Mouse (Mus musculus): ENCODE data around the gene Pcsk5. TPM values are rescaled to one million over a fixed set of nuclear protein-coding genes. Genes with fewer than 3 reads are reported as not detected.

The Pcsk5 gene
- polyA plus RNA-seq, 1 experiment from 2014 or later = 13.5 TPM

GRCm38 (mm10) chr19:17498586-17499235 is 338.7 kb downstream of the Pcsk5 start:
- H3K36me3 ChIP-seq (ENCODE audit: control insufficient read depth, insufficient read depth, low read length) = no peaks in the 10 kb centered on the region
- no peak overlapping the region for H3K4me3 ChIP-seq (ENCODE audit: low read depth, low read length)
- DNase-seq (ENCODE audit: low spot score) (no peak), ATAC-seq (replicated peaks; ENCODE audit: low FRiP score) (no peak)
- no peak overlapping the region for H3K4me2 ChIP-seq (ENCODE audit: low read depth, low read length, severe bottlenecking)
- no peak overlapping the region for H3K27ac ChIP-seq (ENCODE audit: low read depth, low read length)
- 88% methylated on average over 7 of the region's 7 CpGs for WGBS
- H3K9ac ChIP-seq (ENCODE audit: low read length) = no peak overlapping the region
- no peaks in the 10 kb centered on the region for H3K4me1 ChIP-seq (replicated peaks; ENCODE audit: control insufficient read depth, insufficient read depth, low read length)
- no peaks in the 10 kb centered on the region for H3K27me3 ChIP-seq (ENCODE audit: control insufficient read depth, insufficient read depth, low read length)
- H3K9me3 ChIP-seq (ENCODE audit: control insufficient read depth, low read length) = no peaks in the 10 kb centered on the region

GRCm38 (mm10) chr19:17496131-17496530 is 341.3 kb downstream of the Pcsk5 start:
- Histone ChIP-seq H3K4me1 (replicated peaks; ENCODE audit: control insufficient read depth, insufficient read depth, low read length) (no peaks in the 10 kb centered on the region; the same call in 1 of the 2 replicates), H3K9me3 (ENCODE audit: control insufficient read depth, low read length) (no peaks in the 10 kb centered on the region), H3K9ac (ENCODE audit: low read length) (no peak overlapping the region), H3K4me2 (ENCODE audit: low read depth, low read length, severe bottlenecking) (no peak overlapping the region), H3K36me3 (ENCODE audit: control insufficient read depth, insufficient read depth, low read length) (no peaks in the 10 kb centered on the region), H3K27ac (ENCODE audit: low read depth, low read length) (no peak overlapping the region), H3K4me3 (ENCODE audit: low read depth, low read length) (no peak overlapping the region), H3K27me3 (ENCODE audit: control insufficient read depth, insufficient read depth, low read length) (no peaks in the 10 kb centered on the region)
- no peak for ATAC-seq (replicated peaks; ENCODE audit: low FRiP score)
- 94% methylated on average over 1 of the region's 1 CpGs for WGBS
- no peak for DNase-seq (ENCODE audit: low spot score)

GRCm38 (mm10) chr19:17491822-17492544 is 345.4 kb downstream of the Pcsk5 start:
- H3K36me3 ChIP-seq (ENCODE audit: control insufficient read depth, insufficient read depth, low read length) = no peaks in the 10 kb centered on the region
- peak overlapping the region; percentile 63; the same call in 1 of the 2 replicates for H3K27ac ChIP-seq (ENCODE audit: low read depth, low read length)
- no peak overlapping the region for H3K9ac ChIP-seq (ENCODE audit: low read length)
- no peak overlapping the region for H3K4me3 ChIP-seq (ENCODE audit: low read depth, low read length)
- H3K4me1 ChIP-seq (replicated peaks; ENCODE audit: control insufficient read depth, insufficient read depth, low read length) = no peaks in the 10 kb centered on the region; the same call in 1 of the 2 replicates
- 15% methylated on average over 9 of the region's 9 CpGs for WGBS
- ATAC-seq (replicated peaks; ENCODE audit: low FRiP score) (peak; percentile 92), DNase-seq (ENCODE audit: low spot score) (peak; percentile 73)
- H3K4me2 ChIP-seq (ENCODE audit: low read depth, low read length, severe bottlenecking) = peak overlapping the region; percentile 12; the same call in 1 of the 2 replicates
- no peaks in the 10 kb centered on the region for H3K9me3 ChIP-seq (ENCODE audit: control insufficient read depth, low read length)
- no peaks in the 10 kb centered on the region for H3K27me3 ChIP-seq (ENCODE audit: control insufficient read depth, insufficient read depth, low read length)

- no peak overlapping the region for H3K4me3 ChIP-seq (ENCODE audit: low read depth, low read length)
- H3K4me2 ChIP-seq (ENCODE audit: low read depth, low read length, severe bottlenecking) = no peak overlapping the region
- H3K27me3 ChIP-seq (ENCODE audit: control insufficient read depth, insufficient read depth, low read length) = no peaks in the 10 kb centered on the region
- WGBS = 48% methylated on average over 3 of the region's 3 CpGs
- H3K9me3 ChIP-seq (ENCODE audit: control insufficient read depth, low read length) = no peaks in the 10 kb centered on the region
- no peaks in the 10 kb centered on the region; the same call in 1 of the 2 replicates for H3K4me1 ChIP-seq (replicated peaks; ENCODE audit: control insufficient read depth, insufficient read depth, low read length)
- H3K9ac ChIP-seq (ENCODE audit: low read length) = no peak overlapping the region
- H3K27ac ChIP-seq (ENCODE audit: low read depth, low read length) = 0 out of 2 replicates have a peak overlapping the region, but pooled peaks have one; percentile 7
- no peaks in the 10 kb centered on the region for H3K36me3 ChIP-seq (ENCODE audit: control insufficient read depth, insufficient read depth, low read length)
- ATAC-seq (replicated peaks; ENCODE audit: low FRiP score) = peak; percentile 47
- no peak for DNase-seq (ENCODE audit: low spot score)
Observed at GRCm38 (mm10) chr19:17491322-17491721, 346.1 kb downstream of the Pcsk5 start.

- Histone ChIP-seq H3K4me1 (replicated peaks; ENCODE audit: control insufficient read depth, insufficient read depth, low read length) (no peaks in the 10 kb centered on the region; the same call in 1 of the 2 replicates), H3K4me3 (ENCODE audit: low read depth, low read length) (no peak overlapping the region), H3K27ac (ENCODE audit: low read depth, low read length) (no peak overlapping the region), H3K36me3 (ENCODE audit: control insufficient read depth, insufficient read depth, low read length) (no peaks in the 10 kb centered on the region), H3K27me3 (ENCODE audit: control insufficient read depth, insufficient read depth, low read length) (no peaks in the 10 kb centered on the region), H3K9ac (ENCODE audit: low read length) (no peak overlapping the region), H3K9me3 (ENCODE audit: control insufficient read depth, low read length) (no peaks in the 10 kb centered on the region), H3K4me2 (ENCODE audit: low read depth, low read length, severe bottlenecking) (no peak overlapping the region)
- 60% methylated on average over 3 of the region's 3 CpGs for WGBS
- DNase-seq (ENCODE audit: low spot score) (no peak), ATAC-seq (replicated peaks; ENCODE audit: low FRiP score) (no peak)
Observed at GRCm38 (mm10) chr19:17489866-17490141, 347.6 kb downstream of the Pcsk5 start.

- H3K36me3 ChIP-seq (ENCODE audit: control insufficient read depth, insufficient read depth, low read length) = no peaks in the 10 kb centered on the region
- no peaks in the 10 kb centered on the region for H3K27me3 ChIP-seq (ENCODE audit: control insufficient read depth, insufficient read depth, low read length)
- WGBS = 86% methylated on average over 17 of the region's 17 CpGs
- DNase-seq (ENCODE audit: low spot score) (no peak), ATAC-seq (replicated peaks; ENCODE audit: low FRiP score) (no peak)
- H3K9ac ChIP-seq (ENCODE audit: low read length) = no peak overlapping the region
- no peak overlapping the region for H3K4me3 ChIP-seq (ENCODE audit: low read depth, low read length)
- H3K4me1 ChIP-seq (replicated peaks; ENCODE audit: control insufficient read depth, insufficient read depth, low read length) = no peaks in the 10 kb centered on the region; the same call in 1 of the 2 replicates
- H3K27ac ChIP-seq (ENCODE audit: low read depth, low read length) = no peak overlapping the region
- no peaks in the 10 kb centered on the region for H3K9me3 ChIP-seq (ENCODE audit: control insufficient read depth, low read length)
- H3K4me2 ChIP-seq (ENCODE audit: low read depth, low read length, severe bottlenecking) = no peak overlapping the region
Observed at GRCm38 (mm10) chr19:17489041-17489865, 348.2 kb downstream of the Pcsk5 start.

GRCm38 (mm10) chr19:17482126-17482790 is 355.2 kb downstream of the Pcsk5 start:
- DNase-seq (ENCODE audit: low spot score) (no peak), ATAC-seq (replicated peaks; ENCODE audit: low FRiP score) (no peak)
- Histone ChIP-seq H3K4me2 (ENCODE audit: low read depth, low read length, severe bottlenecking) (no peak overlapping the region), H3K27me3 (ENCODE audit: control insufficient read depth, insufficient read depth, low read length) (no peaks in the 10 kb centered on the region), H3K9ac (ENCODE audit: low read length) (no peak overlapping the region), H3K4me3 (ENCODE audit: low read depth, low read length) (no peak overlapping the region), H3K9me3 (ENCODE audit: control insufficient read depth, low read length) (no peaks in the 10 kb centered on the region), H3K36me3 (ENCODE audit: control insufficient read depth, insufficient read depth, low read length) (no peaks in the 10 kb centered on the region), H3K4me1 (replicated peaks; ENCODE audit: control insufficient read depth, insufficient read depth, low read length) (no peaks in the 10 kb centered on the region), H3K27ac (ENCODE audit: low read depth, low read length) (no peak overlapping the region)
- 78% methylated on average over 6 of the region's 6 CpGs for WGBS

- Histone ChIP-seq H3K9ac (ENCODE audit: low read length) (no peak overlapping the region), H3K4me2 (ENCODE audit: low read depth, low read length, severe bottlenecking) (no peak overlapping the region), H3K27me3 (ENCODE audit: control insufficient read depth, insufficient read depth, low read length) (no peaks in the 10 kb centered on the region), H3K4me1 (replicated peaks; ENCODE audit: control insufficient read depth, insufficient read depth, low read length) (no peaks in the 10 kb centered on the region), H3K36me3 (ENCODE audit: control insufficient read depth, insufficient read depth, low read length) (no peaks in the 10 kb centered on the region), H3K9me3 (ENCODE audit: control insufficient read depth, low read length) (no peaks in the 10 kb centered on the region), H3K4me3 (ENCODE audit: low read depth, low read length) (no peak overlapping the region), H3K27ac (ENCODE audit: low read depth, low read length) (no peak overlapping the region)
- no peak for DNase-seq (ENCODE audit: low spot score)
- 93% methylated on average over 5 of the region's 5 CpGs for WGBS
- no peak for ATAC-seq (replicated peaks; ENCODE audit: low FRiP score)
Observed at GRCm38 (mm10) chr19:17479471-17479870, 358.0 kb downstream of the Pcsk5 start.

Data from forebrain, embryonic 11.5 days (tissue).